Mouse (Mus musculus) olfactory bulb, adult 2 months (tissue): ENCODE data around the gene Zfp341.

Experiments
- CTCF ChIP-seq: fragments of 200-500 bp; IDR thresholded peaks from 2 replicates; pipeline ENCODE4 v1.5.1; 2012; ENCODE audit warnings: low read depth, mild to moderate bottlenecking, low read length, moderate library complexity; ENCODE audit not compliant: insufficient read depth
- POLR2A ChIP-seq: fragments of 200-500 bp; IDR thresholded peaks from 2 replicates; pipeline ENCODE4 v1.6.1; 2012; ENCODE audit warnings: mild to moderate bottlenecking, low read depth, low read length, moderate library complexity; ENCODE audit not compliant: insufficient read depth

GRCm38 (mm10) chr2:154574271-154574670 is 38.8 kb upstream of the Zfp341 start:
- TF ChIP-seq CTCF (no peak), POLR2A (no peak)
